Mouse (Mus musculus) lung, embryonic 14.5 days (tissue): ENCODE results near the gene Nat8f4. TPM values are rescaled to one million over a fixed set of nuclear protein-coding genes. Genes with fewer than 3 reads are reported as not detected.
A peak's percentile ranks its signal among the peaks of the same experiment; 100 is the strongest.
"Not testable (repeated sequence)": the region's sequence is repeated elsewhere in the genome, so short reads cannot be mapped to it uniquely, and the experiment has no call there.

ENCODE experiments used
- ATAC-seq: fragments of 200-750 bp; cut with Nextera tagmentation; 2 replicates; pipeline ENCODE4 v1.8.0; 2017; ENCODE audit warnings: mild to moderate bottlenecking, moderate TSS enrichment, moderate library complexity; ENCODE audit not compliant: insufficient read depth
- DNase-seq: peaks from one replicate; pipeline ENCODE4 v3.0.0-alpha.2; 2015
- H3K27ac ChIP-seq: fragments of 300-500 bp; sonication (generic); 2 replicates; pipeline ENCODE4 v1.5.1; 2014; ENCODE audit warnings: low read depth, mild to moderate bottlenecking, moderate library complexity
- H3K27me3 ChIP-seq: fragments of 300-500 bp; sonication (generic); 2 replicates; pipeline ENCODE4 v1.6.1; 2014; ENCODE audit warnings: low read length, control low read depth; ENCODE audit not compliant: insufficient read depth
- H3K36me3 ChIP-seq: fragments of 300-500 bp; sonication (generic); 2 replicates; pipeline ENCODE4 v1.6.1; 2014; ENCODE audit warnings: control low read depth; ENCODE audit not compliant: insufficient read depth
- H3K4me1 ChIP-seq: fragments of 300-500 bp; sonication (generic); 2 replicates; pipeline ENCODE4 v1.6.1; 2014; ENCODE audit warnings: antibody characterized with exemption, control low read depth; ENCODE audit not compliant: insufficient read depth
- H3K4me2 ChIP-seq: fragments of 300-500 bp; sonication (generic); 2 replicates; pipeline ENCODE4 v1.6.1; 2014; ENCODE audit warnings: mild to moderate bottlenecking
- H3K4me3 ChIP-seq: fragments of 300-500 bp; sonication (generic); 2 replicates; pipeline ENCODE4 v1.5.1; 2014; ENCODE audit warnings: low read depth, low read length
- H3K9ac ChIP-seq: fragments of 300-500 bp; sonication (generic); 2 replicates; pipeline ENCODE4 v1.6.1; 2014
- H3K9me3 ChIP-seq: fragments of 300-500 bp; sonication (generic); 2 replicates; pipeline ENCODE4 v1.6.1; 2016; ENCODE audit warnings: low read depth, low read length, control low read depth
- CTCF ChIP-seq: IDR thresholded peaks from 2 replicates; pipeline ENCODE4 v1.5.1; 2016; ENCODE audit warnings: antibody characterized with exemption, low read depth
- WGBS: fragments of 180-500 bp; shearing (Covaris S2); extraction: QIAGEN DNeasy Blood & Tissue Kit; methylation state at CpG from one replicate; pipeline ENCODE4 v1.1.7; 2014; 5-methylcytosine and 5-hydroxymethylcytosine counted together
- polyA plus RNA-seq: library from polyadenylated mRNA; unstranded; fragments of >200 nt; fragmentation: Nextera tagmentation; extraction: Ambion mirVana; gene quantifications from 2 replicates; pipeline ENCODE4 v1.2.1, GENCODE M21; 2014

The Nat8f4 gene
- polyA plus RNA-seq, 1 experiment from 2014 or later = 4.9 TPM

GRCm38 (mm10) chr6:85915539-85916513, 11.1 kb upstream of the Nat8f4 start, which contains the start of gene Nat8f1:
Nat8f1 (minus strand) TSS chr6:85915687.
- not testable (repeated sequence) for H3K36me3 ChIP-seq, H3K27me3 ChIP-seq, H3K9me3 ChIP-seq, H3K4me1 ChIP-seq
- Histone ChIP-seq H3K4me3 (peak within 1 kb of the TSS; percentile 63), H3K4me2 (peak within 1 kb of the TSS; percentile 89), H3K9ac (peak within 1 kb of the TSS; percentile 71), H3K27ac (peak within 1 kb of the TSS; percentile 90)
- WGBS = under 1% methylated on average over 60 of the region's 61 CpGs
- ATAC-seq (peak; percentile 97), DNase-seq (peak; percentile 94)
- peak; percentile 28 for TF ChIP-seq CTCF

- 4% methylated on average over 11 of the region's 11 CpGs for WGBS
- Histone ChIP-seq H3K9me3 (no peaks in the 10 kb centered on the region), H3K4me3 (peak overlapping the region; percentile 63), H3K36me3 (no peaks in the 10 kb centered on the region), H3K9ac (peak overlapping the region; percentile 71), H3K4me2 (peak overlapping the region; percentile 89), H3K4me1 (peaks cover 8% of the 10 kb centered on the region; the same call in 1 of the 2 replicates), H3K27me3 (no peaks in the 10 kb centered on the region), H3K27ac (peak overlapping the region; percentile 90)
- TF ChIP-seq CTCF = no peak
- peak; percentile 34 for DNase-seq
- ATAC-seq = peak; percentile 30; the same call in 1 of the 2 replicates
Measured at GRCm38 (mm10) chr6:85915141-85915538, 10.5 kb upstream of the Nat8f4 start.

GRCm38 (mm10) chr6:85911587-85911986, 6.9 kb upstream of the Nat8f4 start, which contains the start of gene Tprkb:
Tprkb (plus strand) TSS chr6:85911865.
- no peak for ATAC-seq

GRCm38 (mm10) chr6:85909704-85910103, 5.0 kb upstream of the Nat8f4 start:
- ATAC-seq = no peak
- Histone ChIP-seq H3K4me1 (peaks cover 2% of the 10 kb centered on the region; the same call in 1 of the 2 replicates), H3K9ac (no peak overlapping the region), H3K9me3 (no peaks in the 10 kb centered on the region), H3K27me3 (no peaks in the 10 kb centered on the region), H3K36me3 (no peaks in the 10 kb centered on the region), H3K27ac (no peak overlapping the region), H3K4me2 (no peak overlapping the region), H3K4me3 (no peak overlapping the region)
- DNase-seq = no peak
- 86% methylated on average over 1 of the region's 1 CpGs for WGBS
- no peak for TF ChIP-seq CTCF

More at GRCm38 (mm10) chr6:85911587-85911986, 6.9 kb upstream of the Nat8f4 start, which contains the start of gene Tprkb:
- Histone ChIP-seq H3K4me3 (no peak within 1 kb of the TSS), H3K9ac (no peak within 1 kb of the TSS), H3K4me2 (no peak within 1 kb of the TSS), H3K27me3 (no peaks in the 10 kb centered on the region), H3K27ac (no peak within 1 kb of the TSS), H3K36me3 (no peaks in the 10 kb centered on the region), H3K4me1 (peaks cover 8% of the 10 kb centered on the region; the same call in 1 of the 2 replicates), H3K9me3 (no peaks in the 10 kb centered on the region)
- DNase-seq = no peak
- no peak for TF ChIP-seq CTCF
- 78% methylated on average over 3 of the region's 3 CpGs for WGBS

GRCm38 (mm10) chr6:85908341-85908740, 3.7 kb upstream of the Nat8f4 start:
- Histone ChIP-seq H3K9ac (no peak overlapping the region), H3K36me3 (no peaks in the 10 kb centered on the region), H3K27ac (no peak overlapping the region), H3K9me3 (no peaks in the 10 kb centered on the region), H3K4me2 (no peak overlapping the region), H3K4me1 (no peaks in the 10 kb centered on the region), H3K4me3 (no peak overlapping the region), H3K27me3 (no peaks in the 10 kb centered on the region)
- no peak for TF ChIP-seq CTCF
- ATAC-seq (no peak), DNase-seq (no peak)
- WGBS = 59% methylated on average over 3 of the region's 3 CpGs

- not testable (repeated sequence) for H3K36me3 ChIP-seq, H3K4me3 ChIP-seq, H3K27me3 ChIP-seq, H3K4me2 ChIP-seq, H3K9me3 ChIP-seq, H3K9ac ChIP-seq, H3K4me1 ChIP-seq, ATAC-seq, H3K27ac ChIP-seq, DNase-seq
- 65% methylated on average over 2 of the region's 2 CpGs for WGBS
Measured at GRCm38 (mm10) chr6:85906911-85907351, 2.2 kb upstream of the Nat8f4 start.

- Histone ChIP-seq H3K27me3 (no peaks in the 10 kb centered on the region), H3K36me3 (no peaks in the 10 kb centered on the region), H3K9me3 (no peaks in the 10 kb centered on the region), H3K4me2 (no peak overlapping the region), H3K4me1 (no peaks in the 10 kb centered on the region), H3K9ac (no peak overlapping the region), H3K4me3 (no peak overlapping the region), H3K27ac (no peak overlapping the region)
- no peak for TF ChIP-seq CTCF
- DNase-seq (no peak), ATAC-seq (no peak)
- WGBS = 86% methylated on average over 2 of the region's 2 CpGs
Measured at GRCm38 (mm10) chr6:85902303-85902702, 2.4 kb downstream of the Nat8f4 start.

GRCm38 (mm10) chr6:85898596-85899475, 5.8 kb downstream of the Nat8f4 start:
- not testable (repeated sequence) for H3K36me3 ChIP-seq, H3K4me1 ChIP-seq, ATAC-seq, H3K27me3 ChIP-seq, H3K4me3 ChIP-seq, DNase-seq, H3K4me2 ChIP-seq, H3K9ac ChIP-seq, H3K9me3 ChIP-seq, H3K27ac ChIP-seq
- WGBS = 62% methylated on average over 7 of the region's 8 CpGs
